Mouse (Mus musculus): ENCODE results near the gene Cyp4f13.

Cyp4f13 gene

GRCm38 (mm10) chr17:32947215-32947914 lies at the start of gene Cyp4f13:
TSS of gene Cyp4f13 (minus strand) at chr17:32947402.
- DNase-seq (ENCODE audit: low spot score): peak; percentile 90

GRCm38 (mm10) chr17:32992699-32993474 lies 45.7 kb upstream of the Cyp4f13 start, which contains the start of gene Zfp952:
TSS of gene Zfp952 (plus strand) at chr17:32993129.
- DNase-seq (ENCODE audit: low spot score): peak; percentile 81

- no peak for DNase-seq (ENCODE audit: low spot score)
Measured at GRCm38 (mm10) chr17:32991965-32992698, 44.9 kb upstream of the Cyp4f13 start.

GRCm38 (mm10) chr17:32986301-32986700 lies 39.1 kb upstream of the Cyp4f13 start:
- no peak for DNase-seq (ENCODE audit: low spot score)

- DNase-seq (ENCODE audit: low spot score): no peak
Measured at GRCm38 (mm10) chr17:32981361-32981760, 34.2 kb upstream of the Cyp4f13 start.

GRCm38 (mm10) chr17:32965623-32966290 lies 18.6 kb upstream of the Cyp4f13 start, which contains the start of gene Zfp472:
TSS of gene Zfp472 (plus strand) at chr17:32965814.
- peak; percentile 88 for DNase-seq (ENCODE audit: low spot score)

- no peak for DNase-seq (ENCODE audit: low spot score)
Measured at GRCm38 (mm10) chr17:32965253-32965622, 18.0 kb upstream of the Cyp4f13 start.

- peak; percentile 69 for DNase-seq (ENCODE audit: low spot score)
Measured at GRCm38 (mm10) chr17:32951441-32951840, 4.2 kb upstream of the Cyp4f13 start.

GRCm38 (mm10) chr17:32951006-32951405 lies 3.8 kb upstream of the Cyp4f13 start:
- DNase-seq (ENCODE audit: low spot score): no peak

GRCm38 (mm10) chr17:32950136-32950535 lies 2.9 kb upstream of the Cyp4f13 start:
- no peak for DNase-seq (ENCODE audit: low spot score)

- DNase-seq (ENCODE audit: low spot score): no peak
Measured at GRCm38 (mm10) chr17:32946716-32947115, 486 bp downstream of the Cyp4f13 start.

GRCm38 (mm10) chr17:32944402-32945035 lies 2.7 kb downstream of the Cyp4f13 start:
- no peak for DNase-seq (ENCODE audit: low spot score)

GRCm38 (mm10) chr17:32943661-32944060 lies 3.5 kb downstream of the Cyp4f13 start:
- no peak for DNase-seq (ENCODE audit: low spot score)

GRCm38 (mm10) chr17:32939831-32940230 lies 7.4 kb downstream of the Cyp4f13 start:
- no peak for DNase-seq (ENCODE audit: low spot score)

- DNase-seq (ENCODE audit: low spot score): no peak
Measured at GRCm38 (mm10) chr17:32927803-32928202, 19.4 kb downstream of the Cyp4f13 start.

- peak; percentile 80 for DNase-seq (ENCODE audit: low spot score)
Measured at GRCm38 (mm10) chr17:32924658-32925312, 22.4 kb downstream of the Cyp4f13 start.

- no peak for DNase-seq (ENCODE audit: low spot score)
Measured at GRCm38 (mm10) chr17:32923681-32924080, 23.5 kb downstream of the Cyp4f13 start.

GRCm38 (mm10) chr17:32919123-32919522 lies 28.1 kb downstream of the Cyp4f13 start:
- DNase-seq (ENCODE audit: low spot score): no peak

GRCm38 (mm10) chr17:32917131-32917530 lies 30.1 kb downstream of the Cyp4f13 start, which contains the start of gene Cyp4f14:
TSS of gene Cyp4f14 (minus strand) at chr17:32917342.
- peak; percentile 50 for DNase-seq (ENCODE audit: low spot score)

GRCm38 (mm10) chr17:32916075-32916474 lies 31.1 kb downstream of the Cyp4f13 start:
- DNase-seq (ENCODE audit: low spot score): no peak

- DNase-seq (ENCODE audit: low spot score): no peak
Measured at GRCm38 (mm10) chr17:32906172-32906571, 41.0 kb downstream of the Cyp4f13 start.
